Mouse (Mus musculus): ENCODE results near the gene Slc25a41. TPM values are rescaled to one million over a fixed set of nuclear protein-coding genes. Genes with fewer than 3 reads are reported as not detected.

Slc25a41 gene
- total RNA-seq, 2 experiments from 2014 or later = not detected

- DNase-seq (ENCODE audit: low spot score) = no peak
These were observed 7.4 kb upstream of the Slc25a41 start for GRCm38 (mm10) chr17:57048816-57049215.

DNA sequence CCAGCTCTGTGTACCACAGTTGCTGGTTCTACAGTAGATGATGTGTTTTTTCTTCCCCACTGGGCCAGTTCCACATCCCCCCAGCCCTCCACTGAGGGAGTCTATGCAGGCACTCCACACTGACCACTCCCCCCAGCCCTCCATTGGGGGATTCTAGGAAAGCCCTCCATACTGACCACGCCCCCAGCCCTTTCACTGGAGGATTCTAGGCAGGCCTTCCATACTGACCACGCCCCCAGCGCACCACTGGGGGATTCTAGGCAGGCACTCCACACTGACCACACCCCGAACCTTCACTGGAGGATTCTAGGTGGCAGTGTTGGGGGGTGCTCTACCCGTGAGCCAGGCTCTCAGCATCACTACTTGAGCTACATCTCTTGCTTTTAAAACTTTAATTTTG, 6.0 kb upstream of the Slc25a41 start:
- DNase-seq (ENCODE audit: low spot score) = no peak

DNA sequence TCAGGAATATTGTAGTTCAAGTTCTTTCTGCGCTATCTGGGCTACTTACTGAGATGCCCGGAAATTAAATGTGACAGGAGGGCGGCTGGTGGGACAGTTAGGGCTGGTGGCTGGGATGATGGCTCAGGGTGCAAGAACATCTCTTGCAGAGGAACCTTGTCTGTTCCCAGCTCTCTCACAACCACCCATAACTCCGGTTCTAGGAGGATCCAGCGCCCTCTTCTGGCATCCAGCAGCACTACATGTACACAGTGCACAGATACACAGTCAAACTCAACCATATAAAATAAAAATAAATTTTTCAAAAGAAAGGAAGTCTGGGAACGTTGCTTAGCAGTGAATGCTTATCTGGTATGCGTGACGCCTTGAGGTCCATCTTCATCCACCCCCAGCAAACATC, 2.5 kb downstream of the Slc25a41 start:
- no peak for DNase-seq (ENCODE audit: low spot score)

DNA sequence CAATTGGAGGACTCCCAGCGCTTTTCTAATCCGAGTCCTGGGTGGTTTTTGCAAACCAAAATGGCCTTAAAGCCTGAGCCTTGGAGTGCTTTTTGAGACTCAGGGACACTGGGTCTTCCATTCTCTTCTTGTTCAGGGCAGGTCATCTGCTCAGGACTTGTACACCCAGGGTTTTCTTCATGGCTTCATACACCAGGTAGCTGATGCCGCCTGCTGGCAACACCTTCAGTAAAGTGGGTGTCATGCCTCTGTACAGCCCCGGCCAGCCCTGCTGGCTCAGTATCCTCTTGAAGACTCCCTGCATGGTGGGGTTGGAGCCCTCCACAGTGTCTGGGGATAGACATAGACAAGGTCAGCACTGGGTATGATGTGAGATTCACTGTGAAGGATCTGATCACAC, 8.6 kb downstream of the Slc25a41 start:
- DNase-seq (ENCODE audit: low spot score) = no peak

DNA sequence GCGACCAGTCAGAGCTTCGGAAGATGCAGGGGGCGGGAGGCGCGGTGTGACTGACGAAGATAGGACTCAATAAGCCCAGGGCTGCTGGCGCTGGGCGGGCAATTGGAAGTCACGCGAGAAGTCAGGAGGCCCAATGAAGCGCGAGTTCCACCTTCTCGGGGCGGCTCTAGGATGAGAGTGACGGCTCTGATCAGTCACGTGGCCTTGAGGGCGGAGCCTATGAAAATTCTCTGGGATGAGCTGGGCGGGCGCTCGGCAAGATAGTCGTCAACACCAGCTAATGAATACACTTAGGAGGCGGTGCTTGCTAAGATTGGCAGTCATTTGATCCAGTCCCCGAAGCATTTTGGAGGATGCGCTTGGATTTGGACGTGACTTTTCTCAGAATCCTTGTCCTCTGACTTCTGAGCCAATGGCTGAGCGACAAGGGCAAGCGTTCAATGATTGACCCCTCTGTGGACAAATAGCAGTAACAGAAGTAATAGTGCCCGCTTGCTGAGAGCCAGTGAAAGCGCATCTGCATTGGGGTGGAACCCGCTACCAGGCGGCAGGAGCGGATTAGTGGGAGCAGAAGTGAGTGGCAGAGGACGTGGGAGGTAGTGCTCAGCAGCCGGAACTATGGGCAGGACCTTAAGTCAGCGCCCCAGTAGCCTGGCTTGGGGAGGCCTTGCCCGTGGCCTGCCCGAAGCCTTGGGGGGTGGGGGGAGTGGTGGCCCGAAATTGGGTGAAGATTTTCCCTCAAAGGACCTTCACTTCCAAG, 9.6 kb downstream of the Slc25a41 start:
- peak; percentile 100 for DNase-seq (ENCODE audit: low spot score)

GRCm38 (mm10) chr17:57030931-57031660, 10.4 kb downstream of the Slc25a41 start, which contains the start of gene Khsrp:
TSS of gene Khsrp (minus strand) at chr17:57031522.
- no peak for DNase-seq (ENCODE audit: low spot score)

- DNase-seq (ENCODE audit: low spot score) = no peak
These were observed 11.8 kb downstream of the Slc25a41 start for GRCm38 (mm10) chr17:57029691-57030090.

- no peak for DNase-seq (ENCODE audit: low spot score)
These were observed 14.0 kb downstream of the Slc25a41 start for GRCm38 (mm10) chr17:57027471-57027870.

- no peak for DNase-seq (ENCODE audit: low spot score)
These were observed 20.5 kb downstream of the Slc25a41 start for GRCm38 (mm10) chr17:57020960-57021359.

- DNase-seq (ENCODE audit: low spot score) = no peak
These were observed 21.8 kb downstream of the Slc25a41 start for GRCm38 (mm10) chr17:57019693-57020092.

- no peak for DNase-seq (ENCODE audit: low spot score)
These were observed 29.1 kb downstream of the Slc25a41 start for GRCm38 (mm10) chr17:57012245-57012795.

- peak; percentile 92 for DNase-seq (ENCODE audit: low spot score)
These were observed 30.0 kb downstream of the Slc25a41 start, which contains the start of the genes Gtf2f1 and Gm17949 for GRCm38 (mm10) chr17:57011236-57012141. TSS of gene Gtf2f1 (minus strand) at chr17:57011288. TSS of gene Gm17949 (plus strand) at chr17:57011469.

GRCm38 (mm10) chr17:57010911-57011235, 30.6 kb downstream of the Slc25a41 start:
- no peak for DNase-seq (ENCODE audit: low spot score)

- no peak for DNase-seq (ENCODE audit: low spot score)
These were observed 34.1 kb downstream of the Slc25a41 start for GRCm38 (mm10) chr17:57007137-57007905.

DNA sequence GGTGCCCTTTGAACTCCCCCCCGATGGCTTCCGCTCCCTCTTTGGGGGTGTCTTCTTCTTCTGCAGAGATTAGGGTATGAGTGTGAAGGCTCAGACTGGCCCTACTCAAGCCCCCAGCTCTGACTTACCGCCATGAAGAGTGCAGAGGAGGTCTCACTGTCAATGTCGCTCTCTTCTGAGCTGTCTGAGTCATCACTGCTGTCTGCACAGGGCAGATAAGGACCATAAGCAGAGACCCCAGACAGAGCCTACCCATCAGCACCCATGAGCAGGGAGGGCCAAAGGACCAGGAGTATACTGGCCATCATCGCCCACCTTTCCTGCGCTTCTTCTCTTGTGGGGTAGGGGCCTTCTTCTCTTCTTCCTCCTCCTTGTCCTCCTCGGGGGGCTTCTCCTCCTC, 37.5 kb downstream of the Slc25a41 start:
- no peak for DNase-seq (ENCODE audit: low spot score)

DNA sequence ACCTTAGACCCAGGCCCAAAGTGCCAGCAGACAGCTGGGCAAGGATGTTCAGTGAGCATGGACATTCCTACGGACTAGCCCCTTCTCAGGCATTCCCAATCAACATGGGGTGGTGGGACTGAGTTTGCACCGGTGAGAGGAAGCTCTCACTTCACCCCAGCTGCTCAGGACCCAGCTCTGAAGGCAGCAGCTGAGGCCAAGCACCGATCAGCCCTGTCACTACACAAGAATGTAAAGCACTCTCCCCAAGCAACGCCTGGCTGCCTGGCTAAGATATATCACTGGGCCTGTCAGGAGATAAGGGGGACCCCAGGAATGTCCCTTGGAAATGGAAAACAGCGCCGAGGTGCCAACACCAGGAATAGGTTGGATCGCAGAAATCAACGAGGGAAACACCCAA, 40.2 kb downstream of the Slc25a41 start:
- DNase-seq (ENCODE audit: low spot score) = no peak

DNA sequence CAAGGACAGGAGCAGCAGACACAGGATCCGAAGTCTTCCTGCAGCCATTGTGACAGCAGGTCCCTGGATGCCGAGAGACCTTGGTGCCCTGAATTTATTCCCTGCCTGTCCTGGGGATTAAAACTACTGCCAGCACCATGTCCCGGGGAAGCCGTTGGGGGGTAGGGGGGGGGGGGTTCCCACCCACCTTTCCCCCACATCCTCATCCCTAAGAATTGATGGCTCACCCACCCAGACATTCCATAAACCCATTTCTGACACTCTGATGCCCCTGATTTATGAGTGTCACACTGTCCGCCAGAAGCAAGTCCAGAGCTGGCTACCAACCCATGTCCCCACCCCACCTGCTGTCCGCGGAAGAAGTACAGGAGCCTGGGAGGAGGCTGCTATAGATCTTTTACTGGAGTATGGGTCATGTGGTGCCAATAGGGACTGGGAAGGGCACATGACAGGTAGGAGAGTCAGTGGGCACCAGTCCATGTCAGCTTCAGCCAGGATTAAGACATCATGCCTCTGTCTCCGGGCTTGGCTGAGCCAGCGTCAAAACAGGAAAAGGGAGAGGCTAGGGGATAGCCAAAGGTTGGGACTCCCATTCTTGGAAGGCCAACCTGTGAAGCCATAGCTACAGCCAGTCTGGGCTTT, 41.4 kb downstream of the Slc25a41 start, which contains the start of gene Pspn:
Gene Pspn (minus strand): TSS at position 51 of the 642 bp plus-strand sequence.
- DNase-seq (ENCODE audit: low spot score) = no peak

DNA sequence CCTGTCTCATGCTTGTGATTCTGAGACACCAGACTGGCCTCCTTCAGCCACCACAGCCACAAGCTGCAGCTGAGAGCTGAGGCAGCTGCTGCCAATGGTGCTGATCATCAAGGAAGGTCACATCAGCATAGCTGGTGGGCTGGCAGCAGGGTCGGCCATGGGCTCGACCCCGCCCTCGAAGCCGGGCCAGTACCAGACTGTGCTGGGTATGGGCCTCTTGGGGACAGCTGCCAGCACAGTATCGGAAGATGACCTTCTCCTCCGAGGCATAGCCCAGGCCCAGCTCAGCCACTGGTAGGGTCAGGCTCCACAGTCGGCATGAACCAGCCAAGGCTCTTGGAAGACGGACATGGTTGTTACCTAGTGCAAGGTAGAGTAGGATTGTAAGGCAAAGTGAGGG, 42.0 kb downstream of the Slc25a41 start:
- DNase-seq (ENCODE audit: low spot score) = no peak

- DNase-seq (ENCODE audit: low spot score) = peak; percentile 97
These were observed 44.3 kb downstream of the Slc25a41 start, which contains the start of gene Alkbh7 for GRCm38 (mm10) chr17:56997029-56997667. TSS of gene Alkbh7 (plus strand) at chr17:56997339.
